Mouse (Mus musculus) neural tube, embryonic 10.5 days (tissue): ENCODE data around the gene Ociad2.
"Not testable (repeated sequence)": the region's sequence is repeated elsewhere in the genome, so short reads cannot be mapped to it uniquely, and the experiment has no call there.

Experiments
- DNase-seq: peaks from one replicate; pipeline ENCODE4 v3.0.0-alpha.2; 2017; ENCODE audit warnings: low spot score; ENCODE audit errors: extremely low spot score

Ociad2 gene

GRCm38 (mm10) chr5:73353978-73354377, 13.2 kb upstream of the Ociad2 start:
- DNase-seq: no peak

DNA sequence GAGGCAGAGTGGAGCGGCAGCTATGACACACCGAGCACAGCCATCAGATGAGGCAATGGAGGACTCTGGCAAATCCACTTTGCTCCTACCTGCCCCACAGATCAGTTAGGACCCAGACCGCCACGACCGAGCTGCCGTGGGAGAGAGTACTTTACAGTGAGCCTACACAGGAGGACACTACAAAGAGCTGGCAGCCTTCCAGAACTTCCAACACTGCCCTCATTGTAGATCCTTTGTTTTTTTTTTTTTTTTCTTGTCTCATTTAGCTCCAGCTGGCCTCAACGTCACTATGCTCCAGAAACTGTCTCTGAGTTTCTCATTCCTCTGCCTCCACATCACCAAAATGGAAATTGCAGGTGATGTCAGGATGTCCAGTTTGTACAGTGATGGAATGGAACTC, 12.7 kb upstream of the Ociad2 start:
- no peak for DNase-seq

DNA sequence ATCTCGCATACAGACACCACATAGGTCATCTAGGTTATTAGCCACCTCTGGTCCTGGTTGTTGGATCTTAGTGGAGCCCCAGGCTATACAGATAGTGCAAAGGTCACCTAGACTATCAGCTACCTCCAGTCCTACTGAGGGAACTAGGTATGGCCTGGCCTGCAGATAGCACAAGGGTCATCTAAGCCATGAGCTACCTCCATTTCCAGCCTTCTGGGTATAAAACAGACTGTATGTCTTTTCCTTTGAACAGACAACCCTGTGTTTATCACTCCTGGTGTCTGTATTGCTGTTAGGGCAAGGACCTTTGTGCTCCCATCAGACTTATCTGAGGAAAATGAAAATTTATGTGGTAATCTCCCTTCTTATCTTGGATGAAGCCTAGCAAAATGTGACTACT, 11.0 kb upstream of the Ociad2 start:
- DNase-seq: no peak

GRCm38 (mm10) chr5:73349514-73349913, 8.7 kb upstream of the Ociad2 start:
- DNase-seq: no peak

GRCm38 (mm10) chr5:73345254-73345653, 4.4 kb upstream of the Ociad2 start:
- no peak for DNase-seq

- DNase-seq: no peak
Observed at GRCm38 (mm10) chr5:73344310-73344709, 3.5 kb upstream of the Ociad2 start.

DNA sequence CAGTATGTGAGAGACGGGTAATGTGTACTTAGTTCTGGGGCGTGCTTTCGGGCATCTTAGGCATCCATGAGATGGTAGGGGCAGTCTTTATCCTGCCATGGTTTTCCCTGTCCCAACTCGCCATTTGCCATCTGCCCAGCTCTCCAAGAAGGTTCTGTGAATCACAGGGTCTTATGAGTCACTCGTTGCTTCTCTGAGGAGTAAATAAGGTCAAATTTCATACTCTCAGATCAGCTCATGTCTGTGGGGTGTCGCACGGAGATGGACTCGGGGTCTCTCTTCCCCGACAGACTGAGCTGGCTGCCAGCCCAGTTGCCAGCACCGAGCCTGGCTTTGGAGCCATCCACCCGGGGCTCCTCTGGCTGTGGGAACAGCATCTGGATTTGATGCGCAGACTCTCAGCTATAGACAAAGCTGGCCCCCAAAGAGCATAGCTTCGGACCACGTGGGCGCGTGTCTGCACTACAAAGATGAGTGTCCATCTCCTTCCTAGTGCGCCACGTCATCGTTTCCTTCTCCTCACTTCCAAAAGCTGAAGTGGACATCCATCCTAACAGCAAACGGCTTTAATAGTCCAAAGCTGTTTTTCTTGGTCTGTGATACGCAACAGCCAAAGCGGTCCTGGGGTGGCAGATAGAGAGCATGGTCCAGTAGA, 2.0 kb upstream of the Ociad2 start:
- DNase-seq: no peak

DNA sequence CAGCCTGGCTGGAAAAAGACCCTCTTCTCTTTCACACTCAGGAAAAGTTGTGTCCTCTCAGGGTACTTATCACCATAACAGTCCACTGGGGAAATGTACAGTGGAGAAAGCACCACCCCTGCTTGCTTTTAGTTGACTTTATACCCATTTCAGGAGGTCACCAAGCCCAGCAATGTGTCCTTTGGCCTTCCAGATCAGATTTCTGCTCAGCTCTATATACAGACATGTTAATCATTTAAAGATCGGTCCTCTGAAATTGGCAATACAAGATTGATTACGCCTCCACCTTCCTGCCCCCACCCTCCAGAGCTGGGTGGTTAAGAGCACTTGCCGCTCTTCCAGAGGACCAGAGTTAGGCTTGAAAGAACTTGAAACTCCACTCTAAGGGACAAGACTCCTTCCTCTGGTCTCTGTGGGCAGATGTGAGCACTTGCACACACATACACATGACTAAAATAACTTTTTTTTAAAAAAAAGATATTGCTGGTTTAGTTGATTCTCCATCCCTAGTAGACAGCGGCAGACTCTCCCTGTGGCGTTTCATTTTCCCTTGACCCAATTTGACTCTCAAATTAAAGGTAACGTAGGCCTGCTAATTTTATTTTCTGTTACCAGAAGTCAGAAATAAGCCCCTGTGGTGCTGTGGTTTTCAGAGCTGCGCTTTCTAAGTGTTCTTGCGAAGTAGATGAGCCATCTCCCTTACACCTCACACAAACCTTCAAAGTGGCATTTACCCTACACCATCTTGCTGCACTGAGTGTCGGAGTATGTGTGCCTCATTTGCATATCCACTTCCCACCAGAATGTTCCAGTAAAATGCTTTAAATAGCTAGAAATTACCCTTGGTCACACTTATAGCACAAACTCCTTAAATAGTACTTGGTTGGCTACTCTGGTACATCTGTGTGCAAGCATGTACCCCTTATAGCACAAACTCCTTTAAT, 777 bp downstream of the Ociad2 start:
- DNase-seq: no peak

- no peak for DNase-seq
Observed at GRCm38 (mm10) chr5:73338832-73339163, 2.0 kb downstream of the Ociad2 start.

DNA sequence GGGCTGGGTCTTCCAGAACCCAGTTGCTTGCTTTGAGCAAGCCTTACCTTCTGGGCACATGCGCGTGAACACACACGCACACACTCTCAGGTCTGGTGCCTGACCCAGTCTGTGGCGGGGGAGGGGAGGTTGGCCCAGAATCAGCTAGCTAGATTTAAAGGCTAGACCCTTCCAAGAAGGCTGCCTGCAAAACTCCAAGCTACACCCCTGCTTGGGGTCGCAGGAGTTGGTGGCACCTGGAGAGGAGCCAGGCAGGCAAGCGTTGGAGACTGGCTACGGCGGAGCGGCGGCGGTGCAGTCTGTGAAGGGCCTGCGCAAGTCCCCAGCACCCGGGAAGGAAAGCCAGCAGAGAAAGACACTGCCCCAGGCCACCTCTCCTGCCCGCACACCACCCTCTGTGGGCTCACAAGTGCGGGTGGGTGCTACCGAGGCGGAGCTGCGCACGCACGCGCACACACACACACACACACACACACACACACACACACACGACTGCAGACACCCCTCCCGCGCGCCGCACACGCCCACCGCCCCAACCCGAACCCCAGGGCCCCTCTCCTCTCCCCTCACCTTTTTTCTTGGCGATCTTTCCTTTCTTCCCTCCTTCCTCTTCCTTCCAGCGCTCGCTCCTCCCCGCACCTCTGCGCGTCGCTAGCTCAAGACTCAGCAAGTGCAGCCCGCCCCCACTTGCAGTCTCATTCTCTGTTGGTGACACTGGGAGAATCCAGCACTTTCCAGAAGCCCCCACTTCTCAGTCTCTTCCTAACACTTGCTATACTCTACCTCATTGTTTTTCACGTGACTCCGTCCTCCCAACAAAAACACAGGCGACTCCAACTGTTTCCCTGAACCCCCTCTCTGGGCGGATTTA, 2.6 kb downstream of the Ociad2 start:
- peak; percentile 59 for DNase-seq

GRCm38 (mm10) chr5:73336448-73336847, 4.4 kb downstream of the Ociad2 start:
- DNase-seq: no peak

DNA sequence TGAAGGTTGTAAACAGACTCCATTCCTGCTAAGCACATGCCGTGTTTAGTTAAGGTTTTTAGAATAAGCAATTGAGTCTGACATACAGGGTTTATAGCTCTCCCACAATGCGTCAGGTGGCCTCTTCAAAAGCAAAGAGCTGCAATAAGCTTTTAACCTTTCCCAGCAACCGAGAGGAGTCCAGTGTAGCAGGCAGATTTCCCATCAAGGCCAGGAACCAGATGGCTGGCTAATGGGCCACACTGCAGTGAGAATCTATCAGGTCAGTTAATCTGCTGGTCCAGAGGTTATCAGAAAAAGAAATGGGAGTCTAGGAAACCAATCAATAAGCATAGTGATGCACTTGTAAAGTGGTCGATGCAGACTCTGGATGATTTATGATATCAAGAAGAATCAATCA, 9.8 kb downstream of the Ociad2 start:
- DNase-seq: no peak

- no peak for DNase-seq
Observed at GRCm38 (mm10) chr5:73324526-73325170, 16.2 kb downstream of the Ociad2 start.

GRCm38 (mm10) chr5:73323602-73324001, 17.2 kb downstream of the Ociad2 start:
- DNase-seq: no peak

DNA sequence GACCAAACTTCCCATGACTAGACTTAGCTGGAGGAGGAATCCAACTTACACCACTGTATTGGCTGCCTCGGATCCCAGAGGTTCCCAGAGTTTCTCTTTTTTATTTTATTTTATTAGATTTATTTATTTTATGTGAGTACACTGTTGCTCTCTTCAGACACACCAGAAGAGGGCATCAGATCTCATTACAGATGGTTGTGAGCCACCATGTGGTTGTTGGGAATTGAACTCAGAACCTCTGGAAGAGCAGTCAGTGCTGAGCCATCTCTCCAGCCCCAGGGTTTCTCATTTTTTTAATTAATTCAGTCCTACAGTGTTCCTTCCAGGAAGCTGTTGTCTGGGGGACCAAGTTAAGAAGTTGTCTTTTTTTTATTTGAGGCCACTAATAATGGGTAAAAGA, 18.1 kb downstream of the Ociad2 start:
- DNase-seq: not testable (repeated sequence)

DNA sequence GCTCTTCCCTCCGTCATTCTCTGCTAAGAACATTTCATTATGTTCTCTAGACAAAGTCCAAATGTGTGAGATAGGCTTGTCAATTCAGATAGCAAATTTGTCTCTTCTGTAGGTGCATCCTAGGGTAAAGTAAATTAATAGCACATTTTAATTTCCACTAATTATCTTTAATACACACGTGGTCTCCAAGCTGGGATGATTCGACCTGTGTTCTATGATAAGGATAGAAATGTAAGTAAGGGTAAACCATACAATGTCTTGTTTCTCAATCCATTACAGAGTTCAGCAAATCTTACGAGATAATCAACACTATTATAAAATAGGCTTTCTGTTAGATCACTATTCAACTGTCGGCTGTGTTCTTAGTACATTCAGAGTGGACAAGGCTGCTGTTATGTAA, 21.5 kb downstream of the Ociad2 start:
- DNase-seq: no peak

DNA sequence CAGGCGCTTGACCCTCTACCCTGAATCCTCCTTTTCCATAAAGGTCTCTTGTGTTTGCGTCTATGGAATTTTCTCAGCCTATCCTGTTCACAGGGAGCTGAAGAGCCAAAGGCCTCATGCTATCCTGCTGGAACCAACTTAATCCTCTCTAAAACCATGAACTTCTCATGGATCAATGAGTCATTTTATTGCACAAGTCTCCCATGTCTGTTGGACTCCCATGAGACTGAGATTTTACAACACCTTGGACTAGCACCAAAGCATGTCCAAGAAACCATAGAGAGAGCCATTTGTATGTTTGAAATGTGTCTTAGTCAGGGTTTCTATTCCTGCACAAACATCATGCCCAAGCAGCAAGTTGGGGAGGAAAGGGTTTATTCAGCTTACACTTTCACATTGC, 26.2 kb downstream of the Ociad2 start:
- DNase-seq: no peak

- no peak for DNase-seq
Observed at GRCm38 (mm10) chr5:73313591-73313990, 27.2 kb downstream of the Ociad2 start.

DNA sequence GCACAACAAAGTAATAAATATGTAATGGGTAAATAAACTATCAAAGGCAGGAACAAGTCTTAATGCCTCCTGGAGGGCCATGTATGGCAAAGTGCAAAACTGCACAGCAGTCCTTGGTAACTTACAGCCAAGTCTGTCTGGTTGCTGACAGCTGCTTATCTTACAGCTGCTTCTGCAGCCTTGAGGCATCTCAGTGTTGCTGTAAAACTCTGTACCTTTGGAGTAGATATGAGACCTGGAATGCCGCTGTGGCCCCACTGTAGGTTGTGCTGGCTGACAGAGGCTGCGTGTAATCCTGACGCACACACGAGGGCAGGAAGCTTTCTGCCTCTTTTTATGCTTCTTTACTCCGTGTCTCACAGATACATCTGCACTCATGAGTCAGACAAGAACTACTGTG, 29.4 kb downstream of the Ociad2 start:
- DNase-seq: no peak

- DNase-seq: no peak
Observed at GRCm38 (mm10) chr5:73310401-73310800, 30.4 kb downstream of the Ociad2 start.

- DNase-seq: no peak
Observed at GRCm38 (mm10) chr5:73309496-73309895, 31.3 kb downstream of the Ociad2 start.
